Mouse (Mus musculus): Measurements from ENCODE around the gene Usp43.

DNA sequence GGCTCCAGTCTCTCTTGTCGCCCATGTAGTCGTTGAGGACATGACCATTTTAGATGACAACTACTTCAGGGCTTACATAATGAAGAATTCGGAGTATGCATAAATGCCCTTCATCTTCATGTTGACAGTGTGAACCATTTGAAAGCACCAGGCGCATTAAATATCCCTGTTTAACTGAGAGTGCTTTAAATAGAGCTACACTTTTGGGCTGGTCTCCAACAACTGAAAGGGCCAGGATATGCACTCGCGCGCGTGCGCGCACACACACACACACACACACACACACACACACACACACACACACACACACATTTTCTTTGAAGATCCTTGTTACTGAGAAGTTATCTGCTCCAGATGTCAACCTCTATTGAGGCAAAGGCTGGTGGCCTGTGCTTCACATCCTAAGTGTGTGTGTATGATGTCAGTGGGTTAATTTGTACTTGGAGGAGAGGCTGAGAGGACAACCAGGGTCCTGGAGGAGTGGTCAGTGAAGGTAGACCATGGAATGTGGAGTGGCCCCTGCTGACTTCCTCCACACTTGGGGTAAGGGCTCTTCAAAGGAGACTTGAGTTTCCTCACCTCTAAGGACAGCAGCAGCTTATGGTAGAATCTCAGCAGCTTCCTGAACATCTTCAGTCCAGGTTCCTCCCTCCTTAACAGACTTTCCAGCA, 86.4 kb downstream of the Usp43 start:
- TF ChIP-seq CTCF (IDR thresholded peaks at IDR 0.05 in 2 of 3, conservative IDR thresholded peaks at IDR 0.05 in 1 of 3; ENCODE audit: control insufficient read depth in 1 of 3, insufficient read depth in 1 of 3, low read depth in 2 of 3, low read length in 3 of 3, poor library complexity in 1 of 3, severe bottlenecking in 1 of 3), result no peak
- TF ChIP-seq E2F4 (IDR thresholded peaks at IDR 0.05; ENCODE audit: borderline replicate concordance, low read depth, low read length), result no peak
- no peak for TF ChIP-seq POLR2A (IDR thresholded peaks at IDR 0.05; ENCODE audit: control insufficient read depth in 1 of 2, insufficient read depth in 1 of 2, low read depth in 1 of 2, low read length in 2 of 2, poor library complexity in 1 of 2)
- TF ChIP-seq MXI1 (IDR thresholded peaks at IDR 0.05; ENCODE audit: low read depth, low read length), result no peak

Data from MEL (cell line).